Comparison of ENCODE assay signal across 9 mouse cellular contexts in the genomic region with DNA sequence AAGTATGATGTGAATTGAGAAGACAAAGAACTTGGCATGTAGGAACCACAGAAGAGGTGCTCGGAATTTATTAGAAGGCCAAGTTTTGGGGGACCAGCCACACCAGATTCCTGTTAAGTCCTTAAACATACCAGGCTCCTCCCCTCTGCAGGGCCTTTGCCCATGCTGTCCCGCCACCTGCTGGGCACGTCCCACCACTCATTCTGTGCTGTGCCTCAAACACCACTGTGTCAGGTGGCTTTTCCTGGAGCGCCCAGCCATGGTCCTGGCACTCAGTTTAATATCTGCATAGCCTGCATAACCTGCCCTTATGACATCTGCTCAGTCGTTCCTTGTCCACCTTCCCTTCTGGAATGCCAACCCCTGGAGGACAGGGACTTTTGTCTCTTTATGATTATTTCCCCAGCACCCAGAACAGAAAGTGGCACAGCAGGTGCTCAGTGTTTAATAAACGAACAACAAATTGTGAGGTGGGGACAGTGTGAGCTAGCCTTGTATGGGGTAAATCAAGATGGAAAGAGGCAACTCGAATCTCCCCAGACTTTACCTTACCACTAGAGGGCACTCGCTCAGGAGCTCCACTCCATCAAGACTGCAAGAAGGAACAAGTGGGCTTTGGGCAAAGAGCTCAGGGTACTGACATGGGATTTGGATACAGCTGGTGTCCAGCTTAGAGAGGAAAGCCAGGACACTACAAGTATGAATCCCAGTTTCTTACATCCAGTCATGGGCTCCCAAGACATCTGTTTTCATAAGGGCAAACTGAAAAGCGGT. TPM values are rescaled to one million over a fixed set of nuclear protein-coding genes. Genes with fewer than 3 reads are reported as not detected.
DNase-seq lines count a peak whose midpoint lies in the region; ATAC-seq and TF ChIP-seq lines count a peak whose summit lies in the region.
"Had no signal": no experiment of that assay in that cellular context is flagged by ENCODE, and none has a peak within 500 bp of the region (broad histone marks: within the 10 kb centered on the region; RNA-seq: fewer than 3 reads in every experiment).

No protein-coding gene starts in this region.

- no peaks in the 10 kb centered on the region for H3K4me1 ChIP-seq in midbrain, postnatal 0 days (ENCODE audit: insufficient read depth, low read length)

- H3K36me3 ChIP-seq in midbrain, postnatal 0 days (ENCODE audit: insufficient read depth, low read length), result peaks cover 32% of the 10 kb centered on the region

- no peak overlapping the region for H3K27ac ChIP-seq in midbrain, postnatal 0 days (ENCODE audit: low read depth, low read length)

- no peak for ATAC-seq in midbrain, postnatal 0 days (ENCODE audit: low FRiP score)
- ATAC-seq: Patski had no signal

- peak; percentile 43 for DNase-seq in adrenal gland, postnatal 14 days
- no peak for DNase-seq in adrenal gland, postnatal 25 days
- DNase-seq in layer of hippocampus, adult 11-12 months (ENCODE audit: low spot score), result peak; percentile 63
- no peak for DNase-seq in layer of hippocampus, adult 9-10 months (ENCODE audit: low spot score)
- DNase-seq in NIH3T3 (ENCODE audit: low read depth), result peak; percentile 76
- peak; percentile 63 for DNase-seq in kidney, adult 9 months
- DNase-seq in midbrain, postnatal 0 days (ENCODE audit: low spot score), result no peak
- no peak for DNase-seq in yolk sac, embryonic 10.5 days (ENCODE audit: low spot score)

- H3K27me3 ChIP-seq in midbrain, postnatal 0 days (ENCODE audit: insufficient read depth, low read length), result peaks cover 12% of the 10 kb centered on the region
- H3K27me3 ChIP-seq: Patski had no signal

- H3K4me2 ChIP-seq in midbrain, postnatal 0 days (ENCODE audit: low read depth, low read length, poor library complexity, severe bottlenecking), result no peak overlapping the region

- no peak overlapping the region for H3K4me3 ChIP-seq in midbrain, postnatal 0 days (ENCODE audit: low read depth, low read length)

- no peak overlapping the region for H3K9ac ChIP-seq in midbrain, postnatal 0 days (replicated peaks; ENCODE audit: low read length, poor library complexity, severe bottlenecking)

- no peaks in the 10 kb centered on the region for H3K9me3 ChIP-seq in midbrain, postnatal 0 days (ENCODE audit: low read length)

- TF ChIP-seq CTCF in midbrain, postnatal 0 days (IDR thresholded peaks at IDR 0.05), result peak; percentile 64

- WGBS in midbrain, postnatal 0 days, result 76% methylated on average over 9 of the region's 9 CpGs

RNA-seq across cellular contexts. Expression of a gene that starts 2.4 kb away (rescaled TPM):
- total RNA-seq in adrenal gland, postnatal 14 days (2021), result 41.8 and 47.9 TPM in 2 replicates
- total RNA-seq in adrenal gland, postnatal 25 days (2021), result 55.4 and 58.3 TPM in 2 replicates
- total RNA-seq in midbrain, postnatal 0 days (2014; rRNA removed), result 53.9 and 68.0 TPM in 2 replicates
- 40.8 and 41.3 TPM in 2 replicates for polyA plus RNA-seq in midbrain, postnatal 0 days (2015; fragmentation: Nextera tagmentation; extraction: Ambion mirVana)

RNA-seq across cellular contexts. Expression of a gene that starts 16.5 kb away (rescaled TPM):
- 1.7 and 18.1 TPM in 2 replicates for total RNA-seq in adrenal gland, postnatal 14 days (2021)
- 0.57 and 1.2 TPM in 2 replicates for total RNA-seq in adrenal gland, postnatal 25 days (2021)
- 3.8 and 4.6 TPM in 2 replicates for total RNA-seq in midbrain, postnatal 0 days (2014; rRNA removed)
- polyA plus RNA-seq in midbrain, postnatal 0 days (2015; fragmentation: Nextera tagmentation; extraction: Ambion mirVana), result 0.63 and 0.80 TPM in 2 replicates
- polyA plus RNA-seq: Patski had no signal

RNA-seq across cellular contexts. Expression of a gene that starts 36.4 kb away (rescaled TPM):
- total RNA-seq in adrenal gland, postnatal 14 days (2021), result 85.5 and 95.0 TPM in 2 replicates
- total RNA-seq in adrenal gland, postnatal 25 days (2021), result 163 and 192 TPM in 2 replicates
- 69.9 and 83.6 TPM in 2 replicates for total RNA-seq in midbrain, postnatal 0 days (2014; rRNA removed)
- polyA plus RNA-seq in midbrain, postnatal 0 days (2015; fragmentation: Nextera tagmentation; extraction: Ambion mirVana), result 113 and 117 TPM in 2 replicates

RNA-seq across cellular contexts. Expression of a gene that starts 37.1 kb away (rescaled TPM):
- total RNA-seq in adrenal gland, postnatal 14 days (2021), result 4.2 and 14.2 TPM in 2 replicates
- total RNA-seq in adrenal gland, postnatal 25 days (2021), result 0.12 and 0.57 TPM in 2 replicates
- not detected in 2 replicates for total RNA-seq in midbrain, postnatal 0 days (2014; rRNA removed)
- not detected in 2 replicates for polyA plus RNA-seq in midbrain, postnatal 0 days (2015; fragmentation: Nextera tagmentation; extraction: Ambion mirVana)
- polyA plus RNA-seq: Patski had no signal

Comparison
In these comparisons a context has a peak if more than half of its experiments do, and no peak if none do; other contexts are left out.
1. DNase-seq: peak in adrenal gland, postnatal 14 days (single experiment), layer of hippocampus, adult 11-12 months (single experiment), NIH3T3 (single experiment) and kidney, adult 9 months (single experiment); none in adrenal gland, postnatal 25 days (single experiment), layer of hippocampus, adult 9-10 months (single experiment), midbrain, postnatal 0 days (single experiment) and yolk sac, embryonic 10.5 days (single experiment).